Mouse (Mus musculus) C2C12 (cell line): Measurements from ENCODE around the gene Guca2a.

Experiments used
- CEBPB ChIP-seq: IDR thresholded peaks from one replicate; pipeline ENCODE4 v1.6.1; 2011; ENCODE audit warnings: low read depth, mild to moderate bottlenecking, control low read depth, moderate library complexity
- CTCF ChIP-seq: IDR thresholded peaks from one replicate; pipeline ENCODE4 v1.5.1; 2011; ENCODE audit not compliant: control insufficient read depth, insufficient read depth, insufficient read length
- FOSL1 ChIP-seq: IDR thresholded peaks from one replicate; pipeline ENCODE4 v1.8.0; 2011; ENCODE audit warnings: mild to moderate bottlenecking, low read length; ENCODE audit not compliant: poor library complexity, insufficient read depth, severe bottlenecking
- MAX ChIP-seq: IDR thresholded peaks from one replicate; pipeline ENCODE4 v1.6.1; 2011; ENCODE audit warnings: mild to moderate bottlenecking, control low read depth
- MYOD1 ChIP-seq: IDR thresholded peaks from one replicate; pipeline ENCODE4 v1.6.1; 2011; ENCODE audit warnings: low read depth; ENCODE audit not compliant: control insufficient read depth, insufficient read length
- MYOG ChIP-seq: IDR thresholded peaks from one replicate; pipeline ENCODE4 v1.6.1; 2011; ENCODE audit not compliant: control insufficient read depth, insufficient read length; ENCODE audit errors: extremely low read depth
- USF1 ChIP-seq: IDR thresholded peaks from one replicate; pipeline ENCODE4 v1.6.1; 2011; ENCODE audit warnings: low read depth, mild to moderate bottlenecking, control low read depth, moderate library complexity

- TF ChIP-seq CTCF (no peak), MYOG (no peak), FOSL1 (no peak), MYOD1 (no peak), MAX (no peak), USF1 (no peak), CEBPB (no peak)
Observed at GRCm38 (mm10) chr4:119669356-119670209, 32.1 kb downstream of the Guca2a start.
